Mouse (Mus musculus) right cerebral cortex, adult 18-20 months (tissue): Measurements from ENCODE around the gene H2al2a.
"Not testable (repeated sequence)": the region's sequence is repeated elsewhere in the genome, so short reads cannot be mapped to it uniquely, and the experiment has no call there.

Source experiments
- DNase-seq: peaks from one replicate; pipeline ENCODE4 v3.0.0; 2022; ENCODE audit warnings: mixed read lengths

Gene H2al2a

DNA sequence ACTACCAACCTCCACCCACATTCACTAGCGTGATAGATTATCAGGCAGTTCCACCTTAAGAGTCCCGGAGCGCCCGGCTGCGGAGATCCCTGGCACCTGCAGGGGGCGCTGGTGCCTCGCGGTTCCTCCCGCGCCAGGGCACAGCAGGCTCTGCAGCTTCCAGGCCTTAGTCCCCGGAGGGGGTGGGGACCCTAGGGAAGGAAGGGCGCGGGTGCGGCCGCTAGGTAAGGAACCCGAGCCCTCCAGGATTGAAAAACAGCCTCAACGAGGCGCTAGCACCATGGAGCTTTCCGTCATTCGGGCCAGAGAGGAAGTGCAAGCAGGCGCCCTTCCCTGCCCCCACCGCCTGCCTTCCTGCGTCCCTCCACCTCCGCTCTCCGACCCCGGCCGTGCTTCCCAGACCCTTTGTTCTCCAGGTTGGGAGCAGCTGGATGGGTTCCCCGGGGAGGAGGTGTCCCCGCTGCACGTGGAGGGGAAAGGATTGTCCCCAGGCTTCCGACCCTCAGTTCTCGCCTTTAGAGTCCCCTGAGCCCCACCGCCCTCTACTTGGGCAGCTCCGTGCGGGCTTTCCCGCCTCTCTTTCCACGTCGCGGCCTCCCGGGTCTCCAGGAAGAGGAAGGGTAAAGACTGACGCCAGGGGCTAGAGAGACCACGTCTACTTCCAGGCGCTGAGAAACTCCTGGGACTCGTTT lies 30.8 kb upstream of the H2al2a start:
- DNase-seq, result peak; percentile 93

DNA sequence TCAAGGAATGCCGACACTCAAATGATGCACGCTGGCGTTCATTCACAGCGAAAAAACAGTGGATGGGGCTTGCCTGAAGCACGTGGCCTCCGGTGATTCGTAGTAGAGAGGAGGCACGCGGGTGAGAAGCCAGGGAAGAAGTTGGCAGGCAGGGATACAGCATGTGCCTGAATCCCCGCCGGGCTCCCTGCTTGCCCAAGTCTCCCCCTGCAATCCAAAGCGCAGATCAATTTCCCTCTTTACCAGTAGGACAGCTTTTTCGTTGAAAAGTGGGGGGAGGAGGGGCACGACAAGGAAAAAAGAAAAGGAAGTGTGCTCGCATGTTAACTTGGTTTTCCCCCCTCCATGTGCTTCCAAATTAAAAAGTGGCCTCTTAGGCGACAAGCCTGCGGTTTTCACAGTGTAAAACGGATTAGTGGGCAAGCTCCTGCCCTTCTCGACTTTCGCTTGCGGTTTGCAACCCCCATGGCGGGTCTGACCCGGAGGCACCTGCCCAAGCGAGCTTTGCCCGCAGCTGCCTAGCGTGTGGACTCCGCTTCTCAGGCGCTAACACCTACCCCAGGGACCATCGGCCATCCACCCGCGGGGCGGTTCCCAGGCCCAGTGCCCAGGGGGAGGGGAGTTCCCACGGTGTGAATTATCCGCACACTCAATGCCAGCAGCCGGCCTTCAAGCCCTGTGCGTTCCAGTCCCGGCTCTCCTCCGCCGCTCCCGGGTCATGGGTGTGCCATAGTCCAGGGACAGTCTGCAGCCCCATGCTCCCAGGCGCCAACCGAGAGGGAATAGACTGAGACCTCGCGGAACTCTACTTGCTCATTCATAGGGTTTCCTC lies 29.6 kb upstream of the H2al2a start:
- DNase-seq, result peak; percentile 43

DNA sequence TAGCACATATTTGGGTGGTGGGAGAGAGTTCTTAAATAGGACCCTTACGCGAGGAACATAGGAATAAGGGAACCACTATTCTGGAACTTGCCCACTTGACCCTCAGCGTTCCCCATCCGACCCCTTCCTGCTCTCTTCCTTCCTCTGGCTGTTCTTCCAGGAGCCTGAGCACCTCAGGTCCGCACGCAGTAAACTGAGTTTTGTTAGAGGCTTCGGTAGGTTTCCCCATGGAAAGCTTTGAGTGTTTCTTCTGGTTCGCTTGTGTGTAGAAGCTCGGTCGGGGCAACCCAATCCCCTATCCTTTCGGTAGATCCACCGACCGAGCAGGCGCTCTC lies 29.0 kb upstream of the H2al2a start:
- no peak for DNase-seq

DNA sequence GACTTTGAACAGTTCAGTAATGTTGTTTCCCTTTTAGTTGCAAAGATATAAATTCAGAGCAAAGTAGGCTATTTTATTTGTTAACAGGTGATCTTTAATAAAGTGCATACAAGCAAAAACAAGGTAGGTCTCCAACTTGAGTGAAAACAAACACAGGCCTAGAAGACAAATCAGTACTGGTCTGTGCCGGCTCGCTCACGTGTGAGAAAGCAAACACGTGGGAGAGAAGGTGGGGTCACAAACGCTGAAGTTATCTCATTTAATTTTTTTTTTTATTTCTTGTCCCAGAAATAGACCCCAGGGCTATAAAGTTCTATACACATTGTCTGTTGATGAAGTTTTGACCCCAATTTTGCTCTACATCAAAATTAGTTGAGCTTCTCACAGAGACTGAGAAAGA lies 28.4 kb upstream of the H2al2a start:
- no peak for DNase-seq

DNA sequence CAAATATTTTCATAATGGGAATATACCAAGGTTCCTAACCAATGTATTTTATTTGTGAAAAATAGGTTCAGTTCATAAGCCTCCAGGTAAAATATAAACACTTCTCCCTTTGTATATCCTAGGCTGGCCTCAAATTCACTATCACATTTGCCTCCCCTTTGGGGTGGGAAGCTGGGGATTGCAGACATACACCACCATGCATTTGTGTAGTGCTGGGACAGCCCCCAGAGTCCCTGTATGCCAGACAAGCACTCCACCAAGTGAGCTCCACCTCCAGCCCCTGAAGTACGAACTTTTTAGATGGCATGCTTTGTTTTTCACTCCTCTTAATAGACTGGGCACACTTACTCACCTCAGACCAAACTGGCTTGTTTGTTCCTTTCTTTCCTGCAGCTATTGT lies 26.1 kb upstream of the H2al2a start:
- DNase-seq, result no peak

DNA sequence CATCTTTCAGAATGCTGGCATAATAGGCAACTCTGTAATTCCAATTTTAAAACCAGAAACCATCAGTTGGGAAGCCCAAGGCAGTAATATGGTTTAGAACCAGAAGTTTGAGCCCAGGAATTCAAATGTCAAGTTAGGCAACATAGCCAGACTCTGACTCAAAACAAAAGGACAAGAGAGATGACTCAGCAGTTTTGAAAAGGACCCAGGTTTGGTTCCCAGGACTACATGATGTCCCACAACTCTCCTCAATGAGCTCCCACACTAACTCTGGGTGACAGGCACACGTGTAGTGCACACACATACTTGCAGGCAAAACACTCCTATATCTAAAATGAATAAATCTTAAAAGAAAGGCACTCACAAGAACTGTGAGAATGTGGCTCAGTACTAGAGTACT lies 22.4 kb upstream of the H2al2a start:
- no peak for DNase-seq

DNA sequence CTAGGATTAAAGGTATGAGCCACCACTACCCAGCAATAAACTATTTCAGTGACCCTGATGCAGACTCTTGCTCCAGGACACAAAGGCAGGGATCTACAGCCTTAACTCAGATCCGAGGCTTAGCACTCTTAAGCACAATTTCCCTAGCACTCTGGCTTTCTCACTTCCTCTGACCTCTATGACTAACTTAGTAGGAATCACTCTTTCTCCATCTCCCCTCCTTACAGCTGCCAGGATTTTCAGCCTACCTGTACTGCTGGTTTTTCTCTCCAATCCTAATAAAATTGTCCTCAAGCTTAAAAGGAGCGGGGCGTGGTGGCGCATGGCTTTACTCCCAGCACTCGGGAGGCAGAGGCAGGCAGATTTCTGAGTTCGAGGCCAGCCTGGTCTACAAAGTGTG lies 20.6 kb upstream of the H2al2a start:
- DNase-seq, result no peak

DNA sequence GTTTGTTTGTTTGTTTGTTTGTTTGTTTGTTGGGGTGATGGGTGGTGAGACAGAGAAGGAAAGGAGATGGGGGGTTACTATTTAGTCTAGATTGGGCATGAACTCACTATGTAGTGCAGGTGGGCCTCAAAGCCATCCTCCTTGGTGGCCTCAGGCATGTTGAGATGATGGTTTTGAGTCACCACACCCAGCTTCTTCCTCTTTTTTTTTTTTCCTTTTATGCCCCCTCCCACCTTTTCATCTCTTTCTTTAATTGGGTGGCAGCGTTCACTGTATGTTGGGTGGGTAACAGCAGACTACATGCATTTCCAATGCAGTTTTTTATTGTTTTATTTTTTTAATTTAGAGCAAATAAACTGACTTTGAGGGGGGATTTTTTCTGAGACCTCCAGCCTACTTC lies 19.9 kb upstream of the H2al2a start:
- DNase-seq, result no peak

DNA sequence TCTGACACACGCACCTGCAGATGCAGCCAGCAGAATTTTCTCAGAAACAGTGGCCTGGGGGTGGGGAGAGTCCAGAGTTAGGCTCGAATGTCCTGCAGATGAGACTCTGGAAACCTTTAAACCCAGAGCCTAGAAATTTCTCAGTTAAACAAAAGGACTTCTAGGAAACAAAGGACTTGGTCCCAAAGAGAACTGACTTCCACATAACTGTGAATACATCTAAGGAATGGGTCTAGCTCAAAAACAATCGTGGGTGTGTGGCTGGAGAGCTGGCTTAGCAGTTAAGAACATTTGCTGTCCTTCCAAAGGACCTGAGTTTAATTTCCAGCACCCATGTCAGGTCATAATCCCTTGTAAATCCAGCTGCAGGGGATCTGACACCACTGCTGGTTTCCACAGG lies 18.8 kb upstream of the H2al2a start:
- DNase-seq, result no peak

DNA sequence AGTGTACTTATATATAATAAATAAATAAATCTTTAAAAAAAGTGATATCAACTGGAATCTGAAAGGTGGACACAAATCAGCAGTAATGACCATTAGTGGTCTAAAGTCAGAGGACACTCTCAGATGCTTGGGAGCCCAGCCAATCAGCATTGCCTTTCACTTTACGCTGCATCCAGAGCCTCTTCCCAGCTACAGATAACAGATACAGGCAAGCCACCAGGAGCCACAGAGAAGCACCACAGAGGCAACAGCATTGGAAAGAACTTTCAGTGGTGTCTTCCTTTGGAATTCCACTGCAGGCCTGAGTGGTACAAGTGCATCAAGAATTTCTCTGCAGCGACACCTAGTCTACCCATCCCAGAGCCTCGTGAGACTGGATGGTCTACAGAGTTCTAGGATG lies 16.1 kb upstream of the H2al2a start:
- no peak for DNase-seq

DNA sequence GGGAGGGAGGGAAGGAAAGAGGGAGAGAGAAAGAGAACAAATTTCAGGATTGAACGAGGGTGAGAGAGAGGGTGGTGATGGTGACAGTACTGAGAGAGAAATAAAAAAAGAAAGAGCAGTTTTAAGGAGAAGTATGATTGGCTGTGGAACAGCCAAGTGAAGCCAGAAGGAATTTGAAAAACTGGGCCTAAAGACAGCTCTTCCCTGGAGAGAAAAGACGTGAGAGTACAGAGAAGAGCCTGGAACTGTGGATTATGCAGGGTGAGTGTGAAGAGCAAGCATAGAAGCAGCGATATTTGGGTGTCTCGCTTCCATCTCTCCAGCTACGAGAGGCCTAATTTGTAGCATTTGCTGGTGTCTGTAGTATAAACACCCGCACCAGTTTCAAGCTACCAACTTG lies 14.5 kb upstream of the H2al2a start:
- DNase-seq, result no peak

DNA sequence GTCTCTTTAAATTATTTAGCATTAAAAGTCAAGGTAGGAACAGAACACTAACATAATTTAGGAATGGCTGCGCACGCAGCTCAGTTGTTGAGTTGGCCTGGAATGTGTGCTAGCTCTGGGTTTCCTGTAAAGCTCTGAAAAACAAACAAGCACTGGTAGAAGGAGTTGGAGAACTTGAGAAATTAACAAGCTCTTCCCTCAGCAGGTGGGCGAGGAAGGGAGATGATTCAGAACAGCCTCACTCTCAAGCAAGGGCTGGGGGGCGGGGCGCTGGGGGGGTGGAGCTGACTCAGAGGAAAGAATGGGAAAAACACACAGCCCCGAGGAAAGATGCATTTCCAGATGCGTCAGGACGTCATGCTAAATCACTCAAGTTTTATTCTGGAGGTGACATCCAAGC lies 8.4 kb upstream of the H2al2a start:
- peak; percentile 48 for DNase-seq

DNA sequence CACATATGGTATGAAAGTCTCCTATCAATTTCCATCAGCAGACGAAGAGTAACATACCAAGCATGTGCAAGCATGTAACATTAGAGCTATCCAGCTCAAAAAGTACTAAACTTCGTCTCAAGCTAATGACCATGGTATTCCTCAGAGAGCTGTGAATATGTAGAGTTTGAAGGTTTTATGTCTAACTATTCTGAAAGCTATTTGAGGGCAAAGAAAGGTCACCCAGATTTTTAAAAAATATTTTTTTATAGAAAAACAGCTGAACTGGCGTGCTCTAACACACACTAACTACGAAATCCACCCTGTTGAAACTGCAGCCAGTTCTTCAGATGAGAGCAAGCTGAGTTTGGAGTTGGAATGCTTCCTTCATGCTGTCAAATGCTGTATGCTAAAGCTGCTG lies 7.5 kb upstream of the H2al2a start:
- no peak for DNase-seq

DNA sequence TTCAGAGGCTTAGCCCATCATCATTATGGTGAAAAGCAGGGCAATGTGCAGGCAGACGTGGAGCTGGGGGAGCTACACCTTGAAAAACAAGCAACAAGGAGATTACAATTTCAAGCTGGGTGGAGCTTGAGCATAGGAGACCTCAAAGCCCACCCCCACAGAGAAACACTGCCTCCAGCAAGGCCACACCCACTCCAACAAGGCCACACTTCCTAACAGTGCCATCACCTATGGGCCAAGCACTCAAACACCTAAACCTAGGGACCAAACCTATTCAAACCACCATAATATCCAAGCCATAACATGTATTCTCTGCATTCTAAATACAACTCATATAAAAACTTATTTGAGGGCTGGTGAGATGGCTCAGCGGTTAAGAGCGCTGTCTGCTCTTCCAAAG lies 5.5 kb upstream of the H2al2a start:
- DNase-seq, result no peak

DNA sequence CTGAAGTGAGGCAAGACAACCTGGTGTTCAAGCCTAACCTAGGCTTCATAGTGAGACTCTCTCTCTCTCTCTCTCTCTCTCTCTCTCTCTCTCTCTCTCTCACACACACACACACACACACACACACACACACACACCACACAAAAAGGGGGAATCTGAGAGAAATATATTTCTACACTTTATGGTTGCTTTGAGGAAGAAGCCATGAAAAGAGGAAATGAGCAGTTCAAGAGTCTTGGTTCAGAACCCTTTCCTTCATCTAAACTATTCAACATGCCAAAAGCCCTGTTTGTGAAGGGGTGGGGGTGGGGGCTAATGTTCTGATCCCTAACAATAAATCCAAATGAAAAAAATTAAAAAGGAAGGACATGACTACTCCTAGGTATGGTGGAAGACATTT lies 7.2 kb downstream of the H2al2a start:
- DNase-seq, result no peak

DNA sequence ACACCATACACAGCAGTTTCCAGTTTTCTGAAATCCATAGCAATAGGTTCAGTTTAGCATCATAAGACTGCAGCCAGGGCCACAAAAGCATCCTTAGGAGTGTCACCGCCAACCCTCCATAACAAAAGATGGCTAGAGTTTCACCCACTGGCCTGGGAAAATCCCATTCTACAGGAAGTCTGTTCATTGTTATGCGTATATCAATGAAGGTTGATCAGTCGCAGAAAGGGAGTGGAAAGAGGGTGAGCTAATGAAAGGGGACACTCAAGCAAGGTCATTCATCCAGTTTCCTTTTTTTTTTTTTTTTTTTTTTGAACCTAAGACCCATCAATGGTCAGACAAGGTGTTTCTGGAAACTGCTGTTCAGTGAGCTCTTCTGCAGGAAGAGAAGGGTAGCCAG lies 7.6 kb downstream of the H2al2a start:
- DNase-seq, result no peak

DNA sequence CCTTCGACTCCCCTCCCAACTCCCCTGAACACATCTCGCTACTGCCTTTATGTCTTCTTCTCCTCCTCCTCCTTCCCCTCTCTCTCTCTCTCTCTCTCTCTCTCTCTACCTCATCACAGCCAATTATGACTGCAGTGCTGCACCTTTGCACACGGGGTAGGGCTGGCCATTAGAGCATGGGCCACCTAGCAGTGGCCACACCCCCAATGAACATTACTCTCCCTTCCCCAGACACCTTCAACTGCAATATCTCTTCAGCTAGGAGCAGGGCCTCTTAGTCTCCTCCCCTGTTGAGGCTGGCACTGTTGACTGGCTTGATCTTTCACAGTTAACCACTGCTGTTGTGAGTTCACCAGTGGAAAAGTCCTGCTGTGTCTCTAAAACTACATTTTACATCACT lies 10.1 kb downstream of the H2al2a start:
- DNase-seq, result no peak

DNA sequence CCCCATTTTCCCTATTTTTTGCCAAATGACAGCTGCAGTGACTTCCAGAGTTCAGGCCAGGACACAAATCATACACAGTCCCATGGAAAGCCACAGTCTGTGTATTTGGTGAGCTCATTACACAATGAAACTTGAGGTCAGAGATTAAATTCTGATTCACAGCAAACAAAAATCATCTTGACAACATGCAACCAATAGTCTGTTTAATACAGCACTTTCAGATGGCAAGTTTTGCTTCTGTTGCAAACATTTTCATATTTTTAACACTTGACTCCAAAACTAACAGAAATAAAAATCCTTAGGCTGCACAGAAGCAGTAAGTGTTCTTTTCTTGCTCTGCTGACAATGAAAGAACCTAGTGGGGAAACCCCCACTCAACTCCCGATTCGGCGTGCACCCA lies 12.0 kb downstream of the H2al2a start:
- DNase-seq, result no peak

DNA sequence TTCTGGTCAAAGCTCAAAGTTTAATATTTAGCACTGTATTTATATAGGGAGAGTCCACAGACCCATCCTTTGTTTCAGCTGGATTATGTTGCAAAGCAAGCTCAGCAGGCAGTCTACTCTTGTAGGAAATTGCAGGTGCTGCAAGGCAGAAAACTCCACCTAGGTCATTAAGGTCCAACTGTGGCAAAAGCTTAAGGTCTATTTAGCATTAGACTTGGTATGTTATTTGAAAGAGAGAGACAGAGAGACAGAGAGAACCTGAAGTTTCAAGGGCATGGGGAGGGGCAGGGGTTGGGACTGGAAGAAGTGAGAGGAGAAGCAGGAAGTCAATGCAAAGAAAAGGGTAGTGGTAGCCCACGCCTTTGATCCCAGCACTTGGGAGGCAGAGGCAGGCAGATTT lies 14.0 kb downstream of the H2al2a start:
- DNase-seq, result no peak

DNA sequence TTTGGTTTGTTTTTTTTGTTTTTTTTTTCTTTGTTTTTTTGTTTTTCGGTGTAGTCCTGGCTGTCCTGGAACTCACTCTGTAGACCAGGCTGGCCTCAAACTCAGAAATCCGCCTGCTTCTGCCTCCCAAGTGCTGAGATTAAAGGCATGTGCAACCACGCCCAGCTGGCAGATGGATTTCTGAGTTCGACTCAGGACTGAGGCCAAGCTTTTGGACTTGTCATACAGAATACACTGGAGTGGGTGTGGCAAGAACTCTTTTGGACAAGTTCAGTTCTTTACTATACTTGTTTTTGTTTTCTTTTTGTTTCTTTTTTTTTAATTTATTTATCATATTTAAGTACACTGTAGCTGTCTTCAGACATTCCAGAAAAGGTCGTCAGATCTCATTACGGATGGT lies 18.1 kb downstream of the H2al2a start:
- no peak for DNase-seq

DNA sequence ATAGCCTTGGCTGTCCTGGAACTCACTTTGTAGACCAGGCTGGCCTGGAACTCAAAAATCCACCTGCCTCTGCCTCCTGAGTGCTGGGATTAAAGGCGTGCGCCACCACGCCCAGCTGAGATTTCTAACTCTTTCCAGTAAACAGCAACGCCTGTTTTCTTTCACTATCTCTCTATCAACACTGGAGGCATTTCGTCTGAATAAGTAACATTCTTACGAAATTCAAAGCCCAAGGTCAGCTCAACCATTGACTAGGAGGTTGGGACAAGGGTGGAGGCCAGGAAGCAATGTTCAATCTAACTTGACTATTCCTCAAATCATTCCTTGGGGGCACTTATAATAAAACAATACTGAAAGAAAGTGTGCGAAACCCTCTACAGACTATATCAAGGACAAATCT lies 18.5 kb downstream of the H2al2a start:
- DNase-seq, result not testable (repeated sequence)

DNA sequence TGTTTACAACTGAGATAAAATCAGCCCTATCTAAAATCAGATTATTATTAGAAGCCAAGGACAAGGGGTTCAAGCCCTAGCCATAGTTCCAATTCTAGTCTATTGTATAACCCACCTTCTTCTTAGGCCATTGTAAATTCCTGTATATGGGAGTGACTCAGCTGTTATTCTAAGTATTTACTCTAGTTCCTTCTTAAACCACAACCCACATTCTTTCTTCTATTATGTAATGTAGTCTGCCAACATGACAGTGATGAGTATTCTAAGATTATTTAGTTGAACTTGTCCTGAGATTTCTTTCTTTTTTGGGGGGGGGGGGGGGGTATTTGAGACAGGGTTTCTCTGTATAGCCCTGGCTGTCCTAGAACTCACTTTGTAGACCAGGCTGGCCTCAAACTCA lies 19.1 kb downstream of the H2al2a start:
- DNase-seq, result not testable (repeated sequence)

DNA sequence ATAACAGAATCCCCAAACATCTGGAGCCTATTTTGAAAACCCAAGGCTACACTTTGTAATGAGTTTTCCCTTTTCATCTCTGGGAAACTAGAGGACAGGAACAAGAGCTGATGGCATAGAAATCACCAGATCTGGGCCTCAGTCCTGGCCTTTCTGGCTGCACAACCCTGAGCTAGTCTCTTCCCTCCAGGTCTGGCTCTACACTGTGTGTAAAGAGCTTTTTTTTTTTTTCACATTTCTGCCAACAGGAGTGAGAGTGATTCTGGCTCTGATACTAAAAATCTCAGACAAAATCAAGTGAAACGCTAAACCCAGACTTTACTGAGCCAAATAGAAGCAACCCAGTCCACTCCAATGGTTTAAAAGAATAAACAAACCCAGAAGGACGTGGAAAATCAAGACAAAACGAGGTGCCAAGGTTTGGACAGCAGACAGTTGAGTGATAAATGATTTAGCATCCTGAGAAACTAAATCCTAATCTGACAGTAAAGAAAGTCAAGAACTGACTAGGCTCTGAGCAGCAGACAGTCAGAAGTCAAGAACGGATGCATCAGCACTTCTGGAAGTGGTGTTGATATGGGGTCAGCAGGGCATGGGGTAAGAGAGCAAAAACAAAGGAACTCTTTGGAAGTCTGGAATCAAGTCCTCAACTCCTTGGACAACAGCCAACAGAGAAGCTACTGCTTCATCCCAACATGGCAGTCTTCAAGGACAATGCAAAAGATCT lies 21.0 kb downstream of the H2al2a start:
- DNase-seq, result no peak

DNA sequence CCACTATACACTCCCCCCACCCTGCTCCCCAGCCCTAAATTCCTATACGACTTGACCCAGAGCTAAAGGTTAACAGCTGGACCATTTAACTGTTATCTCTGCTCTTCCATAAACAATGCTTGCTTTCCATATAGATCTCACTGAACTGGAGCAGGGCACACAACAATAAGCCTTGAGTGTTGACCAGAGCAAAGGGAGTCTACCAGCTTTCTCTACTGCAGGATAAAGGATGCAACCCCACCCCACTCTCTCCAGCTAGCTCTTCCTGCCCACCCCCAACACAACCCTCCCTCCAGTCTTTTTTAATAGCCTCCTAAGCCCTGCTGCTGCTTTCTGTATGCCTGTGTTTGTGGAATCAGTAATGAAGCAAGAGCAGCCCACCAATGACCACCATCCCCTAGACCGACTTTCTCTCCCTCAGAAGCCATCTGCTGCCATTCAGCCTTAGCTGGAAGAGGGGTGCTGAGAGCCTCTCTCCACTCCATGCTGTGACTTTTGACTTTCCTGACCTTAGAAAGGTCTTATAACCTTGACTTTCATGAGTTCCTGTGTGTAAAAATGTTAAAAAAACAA lies 22.8 kb downstream of the H2al2a start:
- no peak for DNase-seq
